Mouse (Mus musculus) adrenal gland (tissue): ENCODE data around the gene Slamf7.
"Not testable (repeated sequence)": the region's sequence is repeated elsewhere in the genome, so short reads cannot be mapped to it uniquely, and the experiment has no call there.

Source experiments
- intact Hi-C: fragments of 180-260 bp; cut with DNase I; formaldehyde crosslinking; loops from one replicate; pipeline ENCODE4 v1.15.1; 2025
- long read RNA-seq, 2 experiments: library from polyadenylated mRNA; unstranded; transcript quantifications; one replicate each; pipeline ENCODE4 v2.0.0; 2020; ENCODE audit warnings: borderline replicate concordance in 1 of 2; ENCODE audit not compliant: insufficient replicate concordance in 1 of 2

Slamf7 gene
- long read RNA-seq, experiment 1, partial matches to known transcripts = 2 of 4 reads
- long read RNA-seq, experiment 1, other reads (novel, unspliced or antisense) = 0 of 4 reads
- long read RNA-seq, experiment 2, partial matches to known transcripts = 1 of 4 reads
- long read RNA-seq, experiment 2, other reads (novel, unspliced or antisense) = 1 of 4 reads

GRCm38 (mm10) chr1:171652734-171653133 lies at the start of gene Slamf7:
TSS of gene Slamf7 (minus strand) at chr1:171653035.
- intact Hi-C loops = no loop called here

- intact Hi-C loops = no loop called here
Measured at GRCm38 (mm10) chr1:171698983-171699382, 46.1 kb upstream of the Slamf7 start.

GRCm38 (mm10) chr1:171693918-171694317 lies 41.1 kb upstream of the Slamf7 start:
- intact Hi-C loops = no loop called here

- intact Hi-C loops = no loop called here
Measured at GRCm38 (mm10) chr1:171687320-171687719, 34.5 kb upstream of the Slamf7 start.

- intact Hi-C loops = no loop called here
Measured at GRCm38 (mm10) chr1:171684923-171685322, 32.1 kb upstream of the Slamf7 start.

GRCm38 (mm10) chr1:171681531-171682299 lies 28.9 kb upstream of the Slamf7 start, which contains the start of gene Cd48:
TSS of gene Cd48 (plus strand) at chr1:171682009.
- intact Hi-C loops = no loop called here

- intact Hi-C loops = no loop called here
Measured at GRCm38 (mm10) chr1:171681009-171681408, 28.2 kb upstream of the Slamf7 start.

- intact Hi-C loops = no loop called here
Measured at GRCm38 (mm10) chr1:171677721-171678120, 24.9 kb upstream of the Slamf7 start.

- intact Hi-C loops = no loop called here
Measured at GRCm38 (mm10) chr1:171674467-171674866, 21.6 kb upstream of the Slamf7 start.

GRCm38 (mm10) chr1:171672854-171673475 lies 20.1 kb upstream of the Slamf7 start:
- intact Hi-C loops = no loop called here

GRCm38 (mm10) chr1:171672451-171672850 lies 19.6 kb upstream of the Slamf7 start:
- intact Hi-C loops = not testable (repeated sequence)

GRCm38 (mm10) chr1:171667160-171667559 lies 14.3 kb upstream of the Slamf7 start:
- intact Hi-C loops = no loop called here

GRCm38 (mm10) chr1:171666350-171666749 lies 13.5 kb upstream of the Slamf7 start:
- intact Hi-C loops = no loop called here

- intact Hi-C loops = no loop called here
Measured at GRCm38 (mm10) chr1:171663757-171664156, 10.9 kb upstream of the Slamf7 start.

- intact Hi-C loops = no loop called here
Measured at GRCm38 (mm10) chr1:171661482-171661881, 8.6 kb upstream of the Slamf7 start.

GRCm38 (mm10) chr1:171660423-171660822 lies 7.6 kb upstream of the Slamf7 start:
- intact Hi-C loops = no loop called here

GRCm38 (mm10) chr1:171658561-171658991 lies 5.7 kb upstream of the Slamf7 start:
- intact Hi-C loops = no loop called here

GRCm38 (mm10) chr1:171648840-171649239 lies 4.0 kb downstream of the Slamf7 start:
- intact Hi-C loops = no loop called here

- intact Hi-C loops = no loop called here
Measured at GRCm38 (mm10) chr1:171647716-171648115, 5.1 kb downstream of the Slamf7 start.

GRCm38 (mm10) chr1:171646429-171646940 lies 6.3 kb downstream of the Slamf7 start:
- intact Hi-C loops = no loop called here

GRCm38 (mm10) chr1:171643612-171644011 lies 9.2 kb downstream of the Slamf7 start:
- intact Hi-C loops = no loop called here

GRCm38 (mm10) chr1:171640796-171641195 lies 12.0 kb downstream of the Slamf7 start:
- intact Hi-C loops = no loop called here
